Mouse (Mus musculus) stomach, embryonic 15.5 days (tissue): ENCODE data around the gene Wfdc17. TPM values are rescaled to one million over a fixed set of nuclear protein-coding genes. Genes with fewer than 3 reads are reported as not detected.

Source experiments
- ATAC-seq: fragments of 200-750 bp; cut with Nextera tagmentation; 2 replicates; pipeline ENCODE4 v1.8.0; 2017; ENCODE audit warnings: low read depth, moderate number of reproducible peaks, moderate TSS enrichment; ENCODE audit not compliant: insufficient read depth, low FRiP score
- H3K27ac ChIP-seq: fragments of 300-500 bp; sonication (generic); 2 replicates; pipeline ENCODE4 v1.5.1; 2015; ENCODE audit warnings: mild to moderate bottlenecking, inconsistent platforms
- H3K27me3 ChIP-seq: fragments of 300-500 bp; sonication (generic); replicated peaks from 2 replicates; pipeline ENCODE4 v1.6.1; 2015; ENCODE audit warnings: inconsistent platforms
- H3K36me3 ChIP-seq: fragments of 300-500 bp; sonication (generic); 2 replicates; pipeline ENCODE4 v1.6.1; 2015; ENCODE audit warnings: inconsistent platforms
- H3K4me1 ChIP-seq: fragments of 300-500 bp; sonication (generic); 2 replicates; pipeline ENCODE4 v1.6.1; 2015; ENCODE audit warnings: inconsistent platforms
- H3K4me2 ChIP-seq: fragments of 300-500 bp; sonication (generic); 2 replicates; pipeline ENCODE4 v1.6.1; 2015; ENCODE audit warnings: mild to moderate bottlenecking, inconsistent platforms
- H3K4me3 ChIP-seq: fragments of 300-500 bp; sonication (generic); replicated peaks from 2 replicates; pipeline ENCODE4 v1.5.1; 2015; ENCODE audit warnings: inconsistent platforms
- H3K9ac ChIP-seq: fragments of 300-500 bp; sonication (generic); 2 replicates; pipeline ENCODE4 v1.6.1; 2015; ENCODE audit warnings: inconsistent platforms
- H3K9me3 ChIP-seq: fragments of 300-500 bp; sonication (generic); 2 replicates; pipeline ENCODE4 v1.6.1; 2016; ENCODE audit warnings: inconsistent platforms
- WGBS: fragments of 180-500 bp; shearing (Covaris S2); methylation state at CpG from one replicate; pipeline ENCODE4 v1.1.7; 2015; 5-methylcytosine and 5-hydroxymethylcytosine counted together
- polyA plus RNA-seq: library from polyadenylated mRNA; unstranded; fragments of >200 nt; fragmentation: Nextera tagmentation; extraction: Ambion mirVana; gene quantifications from 2 replicates; pipeline ENCODE4 v1.2.1, GENCODE M21; 2015

The Wfdc17 gene
- polyA plus RNA-seq, 1 experiment from 2014 or later, result 4.7 TPM

DNA sequence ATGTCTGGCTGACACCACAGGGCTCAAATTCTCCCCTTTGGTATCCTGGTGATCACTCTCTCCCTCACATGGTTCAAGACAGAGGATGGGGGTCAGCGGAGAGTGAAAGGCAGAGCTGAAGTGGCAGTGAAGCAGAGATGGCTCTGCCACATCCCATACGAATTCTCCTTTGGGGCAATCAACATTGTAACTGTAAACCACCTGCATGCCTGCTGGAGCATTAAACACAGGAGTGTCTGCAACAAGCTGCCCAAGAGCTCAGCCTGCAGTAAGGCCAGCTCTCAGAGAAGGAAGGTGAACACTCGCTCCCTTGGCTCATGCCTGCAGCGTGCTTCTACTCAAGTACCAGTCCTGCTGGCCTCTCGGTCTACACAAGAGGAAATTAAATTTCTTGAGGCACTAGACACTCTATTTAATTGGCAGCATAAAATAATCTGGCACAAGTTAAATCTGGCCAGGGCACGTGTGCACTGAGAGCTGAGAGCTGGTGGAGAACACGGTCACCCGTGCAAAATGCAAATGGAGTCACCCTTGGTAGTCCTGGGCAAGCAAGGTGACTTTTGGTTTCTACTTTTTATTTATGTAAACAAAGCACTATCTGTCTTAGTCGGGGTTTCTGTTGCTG lies 39.1 kb downstream of the Wfdc17 start:
- 66% methylated on average over 9 of the region's 9 CpGs for WGBS
- no peaks in the 10 kb centered on the region for H3K36me3 ChIP-seq
- no peaks in the 10 kb centered on the region for H3K9me3 ChIP-seq
- ATAC-seq, result no peak
- no peak overlapping the region for H3K4me2 ChIP-seq
- H3K27ac ChIP-seq, result no peak overlapping the region
- no peak overlapping the region for H3K9ac ChIP-seq
- H3K27me3 ChIP-seq, result no peaks in the 10 kb centered on the region
- H3K4me1 ChIP-seq, result no peaks in the 10 kb centered on the region
- H3K4me3 ChIP-seq, result no peak overlapping the region

DNA sequence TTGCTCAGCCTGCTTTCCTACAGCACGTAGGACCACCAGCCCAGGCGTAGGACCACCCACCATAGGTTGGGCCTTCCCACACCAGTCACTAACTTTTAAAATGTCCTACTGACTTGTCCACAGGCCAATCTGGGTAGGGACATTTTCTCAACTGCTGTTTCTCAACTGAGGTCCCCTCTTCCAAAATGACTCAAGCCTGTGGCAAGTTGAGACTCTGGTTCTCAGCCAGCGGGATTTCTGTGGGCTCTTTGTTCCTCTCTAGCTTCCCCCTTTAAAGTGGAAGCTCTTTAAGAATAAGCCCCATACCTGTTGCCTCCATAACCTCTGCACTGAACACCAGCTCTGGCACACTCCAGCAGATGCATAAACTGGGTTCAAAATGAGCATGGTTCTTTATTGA lies 39.7 kb downstream of the Wfdc17 start:
- Histone ChIP-seq H3K4me2 (no peak overlapping the region), H3K4me3 (no peak overlapping the region), H3K9ac (no peak overlapping the region), H3K27ac (no peak overlapping the region), H3K4me1 (no peaks in the 10 kb centered on the region), H3K36me3 (no peaks in the 10 kb centered on the region), H3K9me3 (no peaks in the 10 kb centered on the region), H3K27me3 (no peaks in the 10 kb centered on the region)
- ATAC-seq, result no peak
- WGBS, result 72% methylated on average over 3 of the region's 3 CpGs

DNA sequence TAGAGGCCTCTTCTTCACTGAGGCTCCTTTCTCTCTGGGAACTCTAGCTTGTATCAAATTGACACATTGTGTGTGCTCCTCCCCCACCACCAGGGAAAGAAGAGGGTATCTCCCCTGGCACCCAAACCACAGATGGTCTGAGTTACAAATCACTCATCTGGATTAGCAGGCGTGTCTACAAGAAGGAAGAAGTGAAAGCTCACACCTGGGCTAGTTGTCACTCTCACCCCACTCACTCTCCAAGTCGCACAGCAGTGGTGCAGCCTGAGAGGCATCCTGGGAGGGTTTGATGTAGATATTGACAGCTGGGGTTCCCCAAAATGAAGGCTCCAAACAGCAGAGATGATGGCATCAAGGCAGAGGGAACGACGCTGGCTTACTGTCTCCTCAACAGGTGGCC lies 42.4 kb downstream of the Wfdc17 start:
- Histone ChIP-seq H3K27ac (no peak overlapping the region), H3K4me3 (no peak overlapping the region), H3K36me3 (no peaks in the 10 kb centered on the region), H3K4me1 (no peaks in the 10 kb centered on the region), H3K9ac (no peak overlapping the region), H3K4me2 (no peak overlapping the region), H3K27me3 (no peaks in the 10 kb centered on the region), H3K9me3 (no peaks in the 10 kb centered on the region)
- no peak for ATAC-seq
- WGBS, result 51% methylated on average over 4 of the region's 4 CpGs

DNA sequence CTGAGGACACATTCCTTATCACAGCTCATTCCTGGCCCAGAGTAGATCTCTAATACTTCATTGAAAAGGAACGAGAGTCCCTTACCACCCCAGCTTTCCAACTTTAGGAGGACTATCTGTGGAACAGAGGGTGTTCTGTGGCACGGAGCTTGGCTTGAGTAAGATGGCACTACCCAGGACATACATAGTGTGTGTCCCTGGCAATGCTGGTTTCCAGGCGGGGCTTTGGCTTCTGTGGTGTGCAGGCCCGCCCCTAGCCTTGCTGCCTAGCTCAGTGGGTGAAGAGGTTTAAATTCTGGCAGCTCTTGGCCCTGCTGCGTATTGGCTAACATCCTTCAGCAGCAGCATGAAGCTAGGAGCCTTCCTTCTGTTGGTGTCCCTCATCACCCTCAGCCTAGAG lies 42.9 kb downstream of the Wfdc17 start, which contains the start of gene Wfdc21:
Gene Wfdc21, plus strand, starts transcription at position 260 of the 400 bp plus-strand sequence.
- H3K4me1 ChIP-seq, result no peaks in the 10 kb centered on the region
- H3K9me3 ChIP-seq, result no peaks in the 10 kb centered on the region
- no peak within 1 kb of the TSS for H3K4me2 ChIP-seq
- WGBS, result 73% methylated on average over 5 of the region's 5 CpGs
- no peaks in the 10 kb centered on the region for H3K36me3 ChIP-seq
- H3K27ac ChIP-seq, result no peak within 1 kb of the TSS
- ATAC-seq, result no peak
- no peak within 1 kb of the TSS for H3K9ac ChIP-seq
- no peak within 1 kb of the TSS for H3K4me3 ChIP-seq
- no peaks in the 10 kb centered on the region; the same call in 1 of the 2 replicates for H3K27me3 ChIP-seq

DNA sequence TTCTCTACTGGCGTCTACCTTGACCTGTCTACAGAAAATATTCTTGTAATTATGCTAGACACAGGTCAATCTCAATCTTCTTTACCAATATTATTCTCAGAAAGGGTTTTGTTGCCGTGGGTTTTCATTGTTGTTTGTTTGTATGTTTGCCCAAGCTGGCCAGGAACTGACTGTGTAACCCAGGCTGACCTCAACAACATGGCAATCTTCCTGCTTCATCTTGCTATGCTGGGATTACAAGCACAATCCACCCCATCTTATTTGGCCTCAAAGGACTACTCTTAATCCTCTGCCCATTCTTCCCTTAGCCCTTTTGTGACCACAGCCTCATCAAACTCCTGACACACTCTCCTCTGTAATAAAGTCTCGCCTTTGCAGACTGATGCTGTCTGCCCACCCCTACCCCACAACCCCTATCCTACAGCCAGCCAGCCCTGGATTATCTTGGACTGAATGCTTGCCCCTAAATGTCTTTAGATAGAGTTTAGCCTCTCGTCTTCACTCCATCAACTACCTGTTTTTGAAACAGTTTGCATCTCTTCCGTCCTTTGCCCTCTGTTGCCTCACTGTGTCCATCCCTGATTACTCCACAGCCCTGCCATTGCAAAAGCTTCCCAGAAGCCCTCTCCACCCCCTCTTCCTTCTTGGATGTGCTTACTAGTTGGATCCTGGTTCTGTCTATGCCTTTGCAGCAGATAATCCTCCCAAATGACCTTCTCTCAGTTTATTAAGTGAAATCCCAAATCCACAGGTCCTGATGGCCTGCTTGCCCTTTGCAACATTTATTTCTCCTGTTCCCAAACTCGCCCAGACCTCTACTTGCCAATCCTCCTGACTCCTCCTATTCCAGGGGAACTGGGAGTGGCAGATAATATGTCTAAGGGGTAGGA lies 43.8 kb downstream of the Wfdc17 start:
- Histone ChIP-seq H3K4me1 (no peaks in the 10 kb centered on the region), H3K9ac (no peak overlapping the region), H3K4me2 (no peak overlapping the region), H3K27me3 (no peaks in the 10 kb centered on the region; the same call in 1 of the 2 replicates), H3K4me3 (no peak overlapping the region), H3K36me3 (no peaks in the 10 kb centered on the region), H3K27ac (no peak overlapping the region), H3K9me3 (no peaks in the 10 kb centered on the region)
- WGBS, result 59% methylated on average over 6 of the region's 6 CpGs
- ATAC-seq, result no peak

DNA sequence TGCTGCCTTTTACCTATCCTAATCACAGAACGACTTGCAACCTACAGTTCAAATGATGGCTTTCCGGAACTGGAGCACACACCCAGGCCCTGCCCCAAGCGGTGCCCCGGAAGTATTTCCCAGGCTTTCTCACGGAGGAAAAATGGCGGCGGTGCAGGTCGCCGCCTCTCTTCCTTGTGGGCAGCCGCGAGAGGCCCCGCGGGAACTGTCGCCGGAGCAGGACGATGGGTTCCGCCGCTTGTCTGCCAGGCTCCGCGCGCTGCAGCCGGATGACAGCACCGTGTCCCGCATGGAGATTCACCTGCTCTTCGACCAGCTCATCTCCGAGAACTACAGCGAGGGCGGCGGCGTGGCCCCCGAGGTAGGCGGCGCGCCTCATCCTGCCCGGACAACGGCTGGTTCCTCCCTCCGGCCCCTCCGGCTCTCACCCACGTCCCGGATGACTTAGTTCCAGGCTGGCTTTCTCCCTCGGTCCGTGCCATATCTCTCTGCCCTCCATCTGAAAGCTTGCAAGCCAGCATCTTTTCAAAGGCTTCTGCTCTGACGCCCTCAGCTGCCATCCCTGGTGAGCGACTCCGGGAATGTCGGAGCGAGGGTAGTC lies 49.9 kb downstream of the Wfdc17 start, which contains the start of gene Heatr6:
Gene Heatr6, plus strand, starts transcription at position 116 of the 601 bp plus-strand sequence.
- Histone ChIP-seq H3K4me3 (peak within 1 kb of the TSS; percentile 81), H3K36me3 (peaks cover 14% of the 10 kb centered on the region), H3K9me3 (no peaks in the 10 kb centered on the region), H3K4me2 (peak within 1 kb of the TSS; percentile 59), H3K27me3 (no peaks in the 10 kb centered on the region; the same call in 1 of the 2 replicates), H3K9ac (peak within 1 kb of the TSS; percentile 33), H3K27ac (peak within 1 kb of the TSS; percentile 71), H3K4me1 (peaks cover 5% of the 10 kb centered on the region)
- 0% methylated on average over 47 of the region's 47 CpGs for WGBS
- ATAC-seq, result peak; percentile 94

DNA sequence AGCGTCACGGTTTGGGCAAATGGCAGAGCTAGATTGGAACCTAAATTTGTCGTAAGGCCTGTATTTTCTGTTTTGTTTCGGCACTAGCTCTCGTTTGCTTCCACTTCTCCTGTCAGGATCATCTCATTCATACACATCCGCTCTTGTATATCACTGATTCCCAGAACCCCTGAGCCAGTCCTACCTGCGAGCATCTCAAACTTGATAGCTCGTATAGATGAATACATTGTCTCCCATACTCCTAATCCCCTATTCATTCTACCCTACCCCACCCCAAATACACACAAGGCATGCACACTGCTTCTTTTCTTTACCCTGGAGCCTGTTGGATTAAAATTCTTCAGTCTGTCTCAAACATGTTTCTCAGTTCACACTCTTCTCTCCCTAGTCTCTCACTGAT lies 50.4 kb downstream of the Wfdc17 start:
- H3K9ac ChIP-seq, result peak overlapping the region; percentile 33
- H3K4me3 ChIP-seq, result peak overlapping the region; percentile 81
- no peak for ATAC-seq
- H3K4me1 ChIP-seq, result peaks cover 5% of the 10 kb centered on the region
- H3K9me3 ChIP-seq, result no peaks in the 10 kb centered on the region
- peak overlapping the region; percentile 59 for H3K4me2 ChIP-seq
- H3K36me3 ChIP-seq, result peaks cover 14% of the 10 kb centered on the region
- H3K27ac ChIP-seq, result 0 out of 2 replicates have a peak overlapping the region, but pooled peaks have one; percentile 71
- WGBS, result 8% methylated on average over 8 of the region's 8 CpGs
- no peaks in the 10 kb centered on the region; the same call in 1 of the 2 replicates for H3K27me3 ChIP-seq

Other genes starting within 250 kb of the Wfdc17 start
- 2.4 and 3.1 TPM in 2 replicates for gene Mmp28, start 240.9 kb upstream of the Wfdc17 start, polyA plus RNA-seq
- 13.4 and 14.9 TPM in 2 replicates for gene Taf15, start 230.9 kb upstream of the Wfdc17 start, polyA plus RNA-seq
- not detected in 2 replicates for gene Heatr9, start 181.8 kb upstream of the Wfdc17 start, polyA plus RNA-seq
- 1.6 and 1.7 TPM in 2 replicates for gene Ccl5, start 173.5 kb upstream of the Wfdc17 start, polyA plus RNA-seq
- gene Ccl9, start 125.4 kb upstream of the Wfdc17 start, polyA plus RNA-seq, result 12.9 and 14.2 TPM in 2 replicates
- 12.5 and 16.1 TPM in 2 replicates for gene Ccl6, start 110.9 kb upstream of the Wfdc17 start, polyA plus RNA-seq
- not detected in 2 replicates for gene Rpl9-ps1, start 58.4 kb upstream of the Wfdc17 start, polyA plus RNA-seq
- 0.66 and 1.0 TPM in 2 replicates for gene Ccl3, start 54.6 kb upstream of the Wfdc17 start, polyA plus RNA-seq
- 0.21 and 0.71 TPM in 2 replicates for gene Ccl4, start 41.4 kb upstream of the Wfdc17 start, polyA plus RNA-seq
- 0.57 and 0.66 TPM in 2 replicates for gene Wfdc18, start 5.0 kb downstream of the Wfdc17 start, polyA plus RNA-seq
- 8.1 and 9.1 TPM in 2 replicates for gene Wfdc21, start 42.9 kb downstream of the Wfdc17 start, polyA plus RNA-seq
- gene Heatr6, start 49.7 kb downstream of the Wfdc17 start, polyA plus RNA-seq, result 21.1 TPM in 2 replicates
- gene Hnf1b, start 146.1 kb downstream of the Wfdc17 start, polyA plus RNA-seq, result 6.0 and 8.0 TPM in 2 replicates
- 30.4 and 31.0 TPM in 2 replicates for gene Ddx52, start 238.1 kb downstream of the Wfdc17 start, polyA plus RNA-seq